Mouse (Mus musculus) c-Kit-positive CD71-positive TER-119-positive erythroid progenitor cells, embryonic 14.5 days (primary cell): ENCODE data around the gene Usp40.
A peak's percentile ranks its signal among the peaks of the same experiment; 100 is the strongest.
"Not testable (repeated sequence)": the region's sequence is repeated elsewhere in the genome, so short reads cannot be mapped to it uniquely, and the experiment has no call there.

Experiments
- DNase-seq: peaks from one replicate; pipeline ENCODE4 v3.0.0-alpha.2; 2013; ENCODE audit warnings: low spot score

The Usp40 gene

GRCm38 (mm10) chr1:88008211-88008697 lies at the start of gene Usp40:
Gene Usp40 (minus strand): TSS chr1:88008551.
- DNase-seq: peak; percentile 56

GRCm38 (mm10) chr1:88055088-88055487 lies 46.7 kb upstream of the Usp40 start, which contains the start of gene Ugt1a10:
Gene Ugt1a10 (plus strand): TSS chr1:88055388.
- no peak for DNase-seq

- DNase-seq: not testable (repeated sequence)
These were observed 39.1 kb upstream of the Usp40 start for GRCm38 (mm10) chr1:88047408-88047807.

GRCm38 (mm10) chr1:88044832-88045437 lies 36.6 kb upstream of the Usp40 start:
- DNase-seq: not testable (repeated sequence)

GRCm38 (mm10) chr1:88043044-88043443 lies 34.7 kb upstream of the Usp40 start:
- not testable (repeated sequence) for DNase-seq

GRCm38 (mm10) chr1:88025244-88025643 lies 16.9 kb upstream of the Usp40 start:
- DNase-seq: not testable (repeated sequence)

GRCm38 (mm10) chr1:88015371-88015770 lies 7.0 kb upstream of the Usp40 start:
- no peak for DNase-seq

GRCm38 (mm10) chr1:88014671-88015070 lies 6.3 kb upstream of the Usp40 start:
- no peak for DNase-seq

GRCm38 (mm10) chr1:88014194-88014593 lies 5.8 kb upstream of the Usp40 start:
- no peak for DNase-seq

GRCm38 (mm10) chr1:88013726-88014125 lies 5.4 kb upstream of the Usp40 start:
- DNase-seq: no peak

- DNase-seq: no peak
These were observed 1.2 kb upstream of the Usp40 start for GRCm38 (mm10) chr1:88009521-88009920.

GRCm38 (mm10) chr1:88008735-88009134 lies 384 bp upstream of the Usp40 start:
- no peak for DNase-seq

GRCm38 (mm10) chr1:88007692-88008210 lies 600 bp downstream of the Usp40 start:
- peak; percentile 10 for DNase-seq

GRCm38 (mm10) chr1:87992716-87993115 lies 15.6 kb downstream of the Usp40 start:
- DNase-seq: no peak

GRCm38 (mm10) chr1:87982291-87982690 lies 26.1 kb downstream of the Usp40 start:
- no peak for DNase-seq

GRCm38 (mm10) chr1:87970381-87970780 lies 38.0 kb downstream of the Usp40 start:
- DNase-seq: no peak

GRCm38 (mm10) chr1:87961459-87962167 lies 46.7 kb downstream of the Usp40 start:
- DNase-seq: peak; percentile 98

- DNase-seq: peak; percentile 46
These were observed 47.6 kb downstream of the Usp40 start for GRCm38 (mm10) chr1:87960752-87961151.

- DNase-seq: peak; percentile 34
These were observed 48.3 kb downstream of the Usp40 start for GRCm38 (mm10) chr1:87959998-87960431.

GRCm38 (mm10) chr1:87959532-87959931 lies 48.8 kb downstream of the Usp40 start:
- no peak for DNase-seq

- DNase-seq: no peak
These were observed 49.4 kb downstream of the Usp40 start for GRCm38 (mm10) chr1:87958931-87959330.

- no peak for DNase-seq
These were observed 55.3 kb downstream of the Usp40 start for GRCm38 (mm10) chr1:87953073-87953472.

GRCm38 (mm10) chr1:87951641-87952040 lies 56.7 kb downstream of the Usp40 start:
- no peak for DNase-seq
